Mouse (Mus musculus) megakaryocyte, embryonic 14.5 days (primary cell): ENCODE data around the gene Olfr1136.

Experiments
- FLI1 ChIP-seq: IDR thresholded peaks from 2 replicates; pipeline ENCODE4 v1.6.1; 2012; ENCODE audit warnings: low read length, inconsistent platforms, mixed read lengths
- GATA1 ChIP-seq: IDR thresholded peaks from 3 replicates; pipeline ENCODE4 v1.6.1; 2012; ENCODE audit warnings: mixed read lengths, low read length, inconsistent platforms, borderline replicate concordance

DNA sequence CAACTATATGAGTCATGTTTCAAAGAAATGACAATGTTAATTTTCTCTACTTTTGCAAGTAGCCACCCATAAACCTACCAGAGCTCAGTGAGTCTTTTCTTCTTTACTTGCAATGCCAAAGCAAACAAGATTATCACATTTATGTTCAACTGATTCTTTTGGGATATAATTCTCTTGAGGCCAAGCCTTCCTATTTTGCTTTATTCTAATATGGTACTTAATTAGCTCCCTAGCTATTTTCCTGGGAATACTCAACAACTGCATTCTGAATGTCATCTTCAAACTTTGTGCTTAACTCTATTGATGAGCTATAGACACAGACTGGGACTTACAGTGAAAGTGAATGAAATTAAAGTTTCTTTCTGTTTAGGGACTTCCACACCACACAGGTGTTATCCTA is 19.3 kb upstream of the Olfr1136 start, which contains the start of gene Olfr1137:
- TF ChIP-seq GATA1 = no peak
- TF ChIP-seq FLI1 = no peak
